ENCODE assay signal across 29 mouse cellular contexts in the genomic region with DNA sequence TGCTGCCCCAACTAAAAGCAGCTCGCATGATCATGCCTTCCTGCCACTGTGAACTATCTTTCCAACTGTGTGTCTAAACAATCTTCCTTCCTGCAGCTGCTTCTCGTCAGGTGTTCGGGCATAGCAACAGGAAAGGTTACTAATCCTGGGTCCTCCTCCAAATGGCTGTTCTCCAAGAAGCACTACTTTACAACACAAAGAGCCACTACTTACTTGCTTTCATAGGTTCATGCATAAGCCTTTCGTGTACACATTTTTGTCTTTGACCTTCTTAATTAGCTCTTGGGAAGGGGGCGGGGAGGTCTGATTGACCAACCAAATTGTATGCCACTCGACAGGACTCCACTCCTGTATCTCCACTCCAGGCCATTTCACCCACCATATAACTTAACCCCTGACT.
DNase-seq lines count a peak whose midpoint lies in the region; ATAC-seq and TF ChIP-seq lines count a peak whose summit lies in the region.
"Had no signal": no experiment of that assay in that cellular context is flagged by ENCODE, and none has a peak within 500 bp of the region (broad histone marks: within the 10 kb centered on the region; RNA-seq: fewer than 3 reads in every experiment).

No protein-coding gene starts in this region.

- no peak for TF ChIP-seq POLR2A in brain, embryonic 14.5 days (IDR thresholded peaks at IDR 0.05; ENCODE audit: borderline replicate concordance, extremely low read depth, insufficient read depth, insufficient read length, poor library complexity, severe bottlenecking)

- whole genome bisulfite sequencing in forebrain, embryonic 14.5 days = 43% methylated on average over 6 of the region's 6 CpGs
- 82% methylated on average over 6 of the region's 6 CpGs for WGBS in hindbrain, embryonic 13.5 days

- no peaks in the 10 kb centered on the region for H3K27me3 ChIP-seq in forebrain, embryonic 14.5 days (replicated peaks; ENCODE audit: control insufficient read depth, insufficient read depth, low read length)
- H3K27me3 ChIP-seq in hindbrain, embryonic 13.5 days = peaks cover 10% of the 10 kb centered on the region
- H3K27me3 ChIP-seq: CH12.LX; embryonic facial prominence, embryonic 13.5 days; embryonic facial prominence, embryonic 15.5 days; forebrain, embryonic 15.5 days; Patski had no signal

- peaks cover 7% of the 10 kb centered on the region; the same call in 1 of the 2 replicates for H3K4me1 ChIP-seq in forebrain, embryonic 14.5 days (ENCODE audit: control insufficient read depth, insufficient read depth, low read length)
- H3K4me1 ChIP-seq in hindbrain, embryonic 13.5 days (replicated peaks) = peaks cover 9% of the 10 kb centered on the region

- no peak overlapping the region for H3K4me2 ChIP-seq in forebrain, embryonic 14.5 days (ENCODE audit: low read length)
- no peak overlapping the region for H3K4me2 ChIP-seq in hindbrain, embryonic 13.5 days
- H3K4me2 ChIP-seq: embryonic facial prominence, embryonic 13.5 days; embryonic facial prominence, embryonic 15.5 days; forebrain, embryonic 12.5 days; forebrain, embryonic 15.5 days had no signal

- no peaks in the 10 kb centered on the region for H3K9me3 ChIP-seq in forebrain, embryonic 14.5 days (replicated peaks; ENCODE audit: control insufficient read depth, low read length)
- H3K9me3 ChIP-seq in hindbrain, embryonic 13.5 days = no peaks in the 10 kb centered on the region
- H3K9me3 ChIP-seq: embryonic facial prominence, embryonic 13.5 days; embryonic facial prominence, embryonic 15.5 days; forebrain, embryonic 10.5 days; forebrain, embryonic 12.5 days; forebrain, embryonic 15.5 days; G1E had no signal

- H3K36me3 ChIP-seq in forebrain, embryonic 14.5 days (ENCODE audit: control insufficient read depth, insufficient read depth, low read length) = no peaks in the 10 kb centered on the region
- no peaks in the 10 kb centered on the region for H3K36me3 ChIP-seq in hindbrain, embryonic 13.5 days
- H3K36me3 ChIP-seq: embryonic facial prominence, embryonic 13.5 days; embryonic facial prominence, embryonic 15.5 days; forebrain, embryonic 10.5 days; forebrain, embryonic 12.5 days; forebrain, embryonic 15.5 days; G1E had no signal

- no peak overlapping the region for H3K27ac ChIP-seq in forebrain, embryonic 14.5 days (ENCODE audit: low read depth, low read length)
- no peak overlapping the region for H3K27ac ChIP-seq in hindbrain, embryonic 13.5 days
- H3K27ac ChIP-seq: embryonic facial prominence, embryonic 13.5 days; embryonic facial prominence, embryonic 15.5 days; forebrain, embryonic 10.5 days; forebrain, embryonic 12.5 days; forebrain, embryonic 15.5 days had no signal

- no peak overlapping the region for H3K4me3 ChIP-seq in forebrain, embryonic 14.5 days (ENCODE audit: low read depth, low read length)
- H3K4me3 ChIP-seq in hindbrain, embryonic 13.5 days = no peak overlapping the region
- H3K4me3 ChIP-seq: embryonic facial prominence, embryonic 13.5 days; embryonic facial prominence, embryonic 15.5 days; erythroblast, embryonic 14.5 days; forebrain, embryonic 10.5 days; forebrain, embryonic 12.5 days; forebrain, embryonic 15.5 days had no signal

- no peak for TF ChIP-seq CTCF in brain, embryonic 14.5 days (IDR thresholded peaks at IDR 0.05; ENCODE audit: borderline replicate concordance, extremely low read depth, insufficient read depth, insufficient read length)

- no peak for ATAC-seq in forebrain, embryonic 14.5 days
- no peak for ATAC-seq in hindbrain, embryonic 13.5 days (ENCODE audit: low FRiP score)
- ATAC-seq: activated CD4-positive, CD25-positive, alpha-beta regulatory T cell, adult 4 months; CD4-positive, CD25-positive, alpha-beta regulatory T cell, adult 4 months; forebrain, embryonic 15.5 days; forebrain, postnatal 0 days; Patski had no signal

- H3K9ac ChIP-seq in forebrain, embryonic 14.5 days (ENCODE audit: low read length) = no peak overlapping the region
- no peak overlapping the region for H3K9ac ChIP-seq in hindbrain, embryonic 13.5 days
- H3K9ac ChIP-seq: embryonic facial prominence, embryonic 13.5 days; embryonic facial prominence, embryonic 15.5 days; forebrain, embryonic 12.5 days; forebrain, embryonic 15.5 days; forebrain, postnatal 0 days had no signal

- DNase-seq in 416B (ENCODE audit: low read depth) (peak; percentile 8), R1 (ENCODE audit: low read depth, low spot score) (peak; percentile 68)
- peak; percentile 15 for DNase-seq in brain, embryonic 14.5 days (ENCODE audit: low read depth)
- DNase-seq in forebrain, embryonic 14.5 days (ENCODE audit: low spot score) = no peak
- DNase-seq in layer of hippocampus, postnatal 14 days (ENCODE audit: low spot score in 2 of 2) = no peak
- DNase-seq: adrenal gland, adult 8-10 months; adrenal gland, postnatal 14 days; adrenal gland, postnatal 36 days; B cell, adult 2 months; cerebellum, adult 11 months; cerebellum, adult 18-20 months; cerebellum, adult 8-10 months; cerebellum, adult 9-11 months; cerebellum, postnatal 14 days; cerebellum, postnatal 36 days; embryo, embryonic 11 days; forebrain, postnatal 0 days had no signal

Comparison
In these comparisons a context has a peak if more than half of its experiments do, and no peak if none do; other contexts are left out.
1. DNase-seq: peak in 416B (single experiment), R1 (single experiment) and brain, embryonic 14.5 days (single experiment); none in forebrain, embryonic 14.5 days (single experiment) and layer of hippocampus, postnatal 14 days (0 of 2).